Mouse (Mus musculus) E14TG2a.4 (cell line): ENCODE data around the gene Pld5.

Experiments
- CTCF ChIP-seq: conservative IDR thresholded peaks from 2 replicates; pipeline ENCODE4 v1.5.1; 2014; ENCODE audit warnings: low read length
- NANOG ChIP-seq: IDR thresholded peaks from 2 replicates; pipeline ENCODE4 v1.6.1; 2014; ENCODE audit warnings: borderline replicate concordance, low read length, mixed read lengths

- TF ChIP-seq CTCF = no peak
- no peak for TF ChIP-seq NANOG
Measured at GRCm38 (mm10) chr1:175943168-175943567, 331.9 kb downstream of the Pld5 start.
